Mouse (Mus musculus) right cerebral cortex, postnatal 10 days (tissue): ENCODE results near the gene Mipep.

Experiments
- DNase-seq, 2 experiments: peaks; one replicate each; pipeline ENCODE4 v3.0.0; 2021; ENCODE audit warnings: low spot score in 2 of 2

Mipep gene

GRCm38 (mm10) chr14:60757265-60757664, 27.1 kb upstream of the Mipep start:
- no peak for DNase-seq

- no peak for DNase-seq
These were observed 26.7 kb upstream of the Mipep start for GRCm38 (mm10) chr14:60757722-60758121.

GRCm38 (mm10) chr14:60759097-60759496, 25.3 kb upstream of the Mipep start:
- DNase-seq = no peak

GRCm38 (mm10) chr14:60761801-60762200, 22.6 kb upstream of the Mipep start:
- no peak for DNase-seq

- no peak for DNase-seq
These were observed 21.6 kb upstream of the Mipep start for GRCm38 (mm10) chr14:60762754-60763153.

GRCm38 (mm10) chr14:60763746-60764145, 20.6 kb upstream of the Mipep start:
- DNase-seq = no peak

GRCm38 (mm10) chr14:60764526-60764925, 19.8 kb upstream of the Mipep start:
- no peak for DNase-seq

- DNase-seq = no peak
These were observed 19.3 kb upstream of the Mipep start for GRCm38 (mm10) chr14:60765025-60765424.

GRCm38 (mm10) chr14:60767884-60768283, 16.5 kb upstream of the Mipep start, which contains the start of gene C1qtnf9:
C1qtnf9 (plus strand) TSS chr14:60768134.
- no peak for DNase-seq

GRCm38 (mm10) chr14:60769340-60769739, 15.0 kb upstream of the Mipep start:
- no peak for DNase-seq

- DNase-seq = no peak
These were observed 13.8 kb upstream of the Mipep start for GRCm38 (mm10) chr14:60770594-60770993.

GRCm38 (mm10) chr14:60771057-60771456, 13.3 kb upstream of the Mipep start:
- DNase-seq = peak; percentile 75 to 82

GRCm38 (mm10) chr14:60773476-60773875, 10.9 kb upstream of the Mipep start:
- no peak for DNase-seq

GRCm38 (mm10) chr14:60776521-60776920, 7.9 kb upstream of the Mipep start:
- no peak for DNase-seq

- DNase-seq = no peak
These were observed 6.9 kb upstream of the Mipep start for GRCm38 (mm10) chr14:60777485-60777919.

GRCm38 (mm10) chr14:60779198-60779597, 5.2 kb upstream of the Mipep start:
- no peak for DNase-seq

GRCm38 (mm10) chr14:60782121-60782656, 2.2 kb upstream of the Mipep start:
- DNase-seq = no peak

GRCm38 (mm10) chr14:60783196-60783595, 1.2 kb upstream of the Mipep start:
- no peak for DNase-seq

- DNase-seq = peak in 1 of 2 experiments; percentile 48
These were observed 5.7 kb downstream of the Mipep start for GRCm38 (mm10) chr14:60790103-60790502.

GRCm38 (mm10) chr14:60796600-60797322, 12.4 kb downstream of the Mipep start:
- no peak for DNase-seq

GRCm38 (mm10) chr14:60797596-60797995, 13.2 kb downstream of the Mipep start:
- no peak for DNase-seq

- no peak for DNase-seq
These were observed 14.3 kb downstream of the Mipep start for GRCm38 (mm10) chr14:60798721-60799120.
